Mouse (Mus musculus) G1E (cell line): Measurements from ENCODE around the gene Tmem235.

Experiments used
- CTCF ChIP-seq: IDR thresholded peaks from 2 replicates; pipeline ENCODE4 v1.5.1; 2012; ENCODE audit warnings: low read depth, low read length, inconsistent platforms, mixed read lengths
- POLR2AphosphoS5 ChIP-seq: IDR thresholded peaks from 2 replicates; pipeline ENCODE4 v1.6.1; 2012; ENCODE audit warnings: low read depth, low read length, inconsistent platforms; ENCODE audit not compliant: insufficient replicate concordance

DNA sequence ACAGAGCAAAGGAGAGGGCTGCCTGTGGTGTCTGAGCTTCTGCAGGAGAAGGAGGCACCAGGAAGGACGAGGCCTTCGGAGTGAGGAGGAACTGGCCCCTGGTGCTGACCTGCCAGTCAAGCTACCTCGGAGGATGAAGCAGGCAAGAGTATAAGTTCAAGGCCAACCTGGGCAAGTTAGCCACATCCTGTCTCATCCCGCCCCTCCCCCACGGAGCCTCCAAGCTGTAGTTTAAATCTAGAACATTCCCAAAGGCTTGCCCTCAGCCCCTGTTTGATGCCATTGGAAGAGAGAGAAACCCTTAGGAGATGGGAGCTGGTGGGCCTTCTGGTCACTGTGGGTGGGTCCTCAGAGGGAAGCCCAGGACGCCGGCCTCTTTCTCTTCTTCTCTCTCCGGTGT is 43.9 kb downstream of the Tmem235 start:
- no peak for TF ChIP-seq POLR2AphosphoS5
- TF ChIP-seq CTCF, result no peak
